In genomic region chr17:68492231-68492630, GRCm38 (mm10) we compare ENCODE assay signal across 18 mouse cellular contexts.
DNase-seq lines count a peak whose midpoint lies in the region; ATAC-seq lines count a peak whose summit lies in the region.
"Had no signal": no experiment of that assay in that cellular context is flagged by ENCODE, and none has a peak within 500 bp of the region (broad histone marks: within the 10 kb centered on the region; RNA-seq: fewer than 3 reads in every experiment).

No protein-coding gene starts in this region.

- H3K4me1 ChIP-seq in hindbrain, embryonic 13.5 days (replicated peaks), result no peaks in the 10 kb centered on the region
- H3K4me1 ChIP-seq: embryonic facial prominence, embryonic 13.5 days; heart, embryonic 15.5 days; limb, embryonic 13.5 days; midbrain, embryonic 10.5 days; neural tube, embryonic 15.5 days had no signal

- no peak for ATAC-seq in hindbrain, embryonic 13.5 days (ENCODE audit: low FRiP score)
- ATAC-seq: hindbrain, postnatal 0 days; liver, postnatal 0 days had no signal

- H3K27ac ChIP-seq in hindbrain, embryonic 13.5 days, result no peak overlapping the region
- H3K27ac ChIP-seq: embryonic facial prominence, embryonic 13.5 days; heart, embryonic 15.5 days; hindbrain, postnatal 0 days; limb, embryonic 13.5 days; midbrain, embryonic 10.5 days; neural tube, embryonic 15.5 days had no signal

- no peaks in the 10 kb centered on the region for H3K27me3 ChIP-seq in hindbrain, embryonic 13.5 days
- H3K27me3 ChIP-seq: embryonic facial prominence, embryonic 13.5 days; heart, embryonic 15.5 days; limb, embryonic 13.5 days; neural tube, embryonic 15.5 days had no signal

- intact Hi-C loops in left cerebral cortex, postnatal 14 days (cut with DNase I), result no loop called here

- no peak overlapping the region for H3K4me3 ChIP-seq in hindbrain, embryonic 13.5 days
- H3K4me3 ChIP-seq: embryonic facial prominence, embryonic 13.5 days; heart, embryonic 15.5 days; limb, embryonic 13.5 days; midbrain, embryonic 10.5 days; neural tube, embryonic 15.5 days had no signal

- H3K9ac ChIP-seq in hindbrain, embryonic 13.5 days, result no peak overlapping the region
- H3K9ac ChIP-seq: embryonic facial prominence, embryonic 13.5 days; heart, embryonic 15.5 days; limb, embryonic 13.5 days; liver, postnatal 0 days; neural tube, embryonic 15.5 days had no signal

- peak; percentile 25 to 60 for DNase-seq in frontal cortex, adult 2 months (ENCODE audit: extremely low spot score in 1 of 2, low spot score in 1 of 2)
- no peak for DNase-seq in frontal cortex, postnatal 10 days (ENCODE audit: low spot score in 2 of 2)
- DNase-seq in left cerebral cortex, postnatal 14 days (ENCODE audit: low spot score in 2 of 2), result peak; percentile 8 to 21
- DNase-seq in left cerebral cortex, adult 11 months (ENCODE audit: low spot score), result no peak
- peak; percentile 28 to 64 for DNase-seq in frontal cortex, postnatal 36 days (ENCODE audit: low spot score in 2 of 2)
- DNase-seq in skeletal muscle tissue, adult 2 months (ENCODE audit: low read depth, low spot score), result peak; percentile 16
- DNase-seq: kidney, adult 8-10 months; kidney, postnatal 4 days; liver, postnatal 0 days; lung, postnatal 36 days; retina, postnatal 1 day had no signal

- H3K4me2 ChIP-seq in hindbrain, embryonic 13.5 days, result no peak overlapping the region
- H3K4me2 ChIP-seq: embryonic facial prominence, embryonic 13.5 days; heart, embryonic 15.5 days; limb, embryonic 13.5 days; neural tube, embryonic 15.5 days had no signal

- H3K36me3 ChIP-seq in hindbrain, embryonic 13.5 days, result no peaks in the 10 kb centered on the region
- H3K36me3 ChIP-seq: embryonic facial prominence, embryonic 13.5 days; heart, embryonic 15.5 days; limb, embryonic 13.5 days; midbrain, embryonic 10.5 days; neural tube, embryonic 15.5 days had no signal

- 85% methylated on average over 3 of the region's 3 CpGs for WGBS in hindbrain, embryonic 13.5 days

- H3K9me3 ChIP-seq in hindbrain, embryonic 13.5 days, result no peaks in the 10 kb centered on the region
- H3K9me3 ChIP-seq: embryonic facial prominence, embryonic 13.5 days; heart, embryonic 15.5 days; limb, embryonic 13.5 days; midbrain, embryonic 10.5 days; neural tube, embryonic 15.5 days had no signal

Comparison
In these comparisons a context has a peak if more than half of its experiments do, and no peak if none do; other contexts are left out.
1. DNase-seq: peak in frontal cortex, adult 2 months (2 of 2), left cerebral cortex, postnatal 14 days (2 of 2), frontal cortex, postnatal 36 days (2 of 2) and skeletal muscle tissue, adult 2 months (single experiment); none in frontal cortex, postnatal 10 days (0 of 2) and left cerebral cortex, adult 11 months (single experiment).